Mouse (Mus musculus) layer of hippocampus, adult 9-11 months (tissue): ENCODE results near the gene Camk1d.
"Not testable (repeated sequence)": the region's sequence is repeated elsewhere in the genome, so short reads cannot be mapped to it uniquely, and the experiment has no call there.

ENCODE experiments used
- DNase-seq: peaks from one replicate; pipeline ENCODE4 v3.0.0; 2022

Camk1d gene

DNA sequence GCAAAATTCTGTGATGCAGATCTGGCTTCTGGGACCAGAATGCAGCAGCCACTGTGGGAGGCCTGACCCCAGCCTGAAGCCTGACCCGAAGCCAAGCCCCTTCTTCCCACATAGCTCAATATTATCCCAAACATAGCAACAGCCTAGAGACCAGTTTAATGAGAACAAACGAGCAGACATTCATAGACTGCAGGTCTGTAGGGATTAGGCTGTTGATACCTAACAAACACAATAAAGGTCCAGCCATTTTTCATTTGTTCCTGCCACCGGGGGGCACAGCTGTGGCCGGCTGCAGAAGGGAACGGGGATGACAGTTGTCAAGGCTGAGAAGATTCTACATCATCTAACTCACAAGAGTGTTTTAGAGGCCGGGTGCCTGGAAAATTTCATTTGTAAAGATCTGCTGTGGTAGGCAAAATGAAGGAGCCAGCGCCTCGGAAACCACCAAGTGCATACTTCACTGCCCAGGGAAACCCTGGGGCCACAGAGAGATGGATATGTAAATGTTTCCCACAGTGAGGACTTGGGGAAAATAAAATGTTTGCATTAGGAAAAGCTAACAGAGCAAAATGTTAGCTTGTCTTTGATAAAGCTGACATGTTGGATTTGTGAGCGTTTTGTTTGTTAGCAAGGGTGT, 399.7 kb downstream of the Camk1d start:
- DNase-seq, result no peak

DNA sequence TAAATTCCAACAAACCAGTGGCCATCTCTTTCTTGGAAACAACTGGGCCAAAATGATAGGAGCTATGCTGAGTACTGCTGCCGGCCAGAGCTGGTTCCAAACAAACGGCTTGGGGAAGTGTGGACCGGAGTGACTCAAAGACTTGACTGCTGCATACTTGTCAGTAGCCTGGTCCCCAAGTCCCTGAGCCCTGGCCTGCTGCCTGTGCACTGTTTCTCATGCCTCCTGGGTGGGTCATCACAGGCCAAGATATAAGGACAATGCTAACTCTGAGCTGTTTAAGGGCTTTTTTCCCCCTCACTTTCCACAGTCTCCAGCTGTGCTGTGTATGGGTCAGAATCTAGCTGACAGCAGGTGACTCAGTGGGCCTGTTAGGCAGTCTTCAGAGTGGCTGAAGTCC, 409.2 kb downstream of the Camk1d start:
- no peak for DNase-seq

DNA sequence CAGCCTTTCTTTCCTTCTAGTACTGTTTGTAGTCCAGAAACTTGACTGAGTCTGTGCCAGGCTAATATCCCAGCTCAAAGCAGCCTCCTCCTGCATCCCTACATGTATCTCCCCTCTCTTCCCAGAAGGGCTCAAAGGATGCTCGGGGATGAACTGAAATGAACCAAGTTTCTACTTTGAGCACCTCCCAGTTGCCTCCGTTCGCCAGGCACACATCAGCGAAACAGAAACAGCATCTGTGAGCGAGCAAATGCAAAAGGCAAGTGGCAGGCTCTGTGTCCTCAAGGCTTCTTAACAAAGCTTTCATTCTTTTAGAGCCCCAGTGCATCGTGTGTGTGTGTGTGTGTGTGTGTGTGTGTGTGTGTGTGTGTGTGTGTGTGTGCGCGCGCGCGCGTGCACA, 409.9 kb downstream of the Camk1d start:
- DNase-seq, result no peak

DNA sequence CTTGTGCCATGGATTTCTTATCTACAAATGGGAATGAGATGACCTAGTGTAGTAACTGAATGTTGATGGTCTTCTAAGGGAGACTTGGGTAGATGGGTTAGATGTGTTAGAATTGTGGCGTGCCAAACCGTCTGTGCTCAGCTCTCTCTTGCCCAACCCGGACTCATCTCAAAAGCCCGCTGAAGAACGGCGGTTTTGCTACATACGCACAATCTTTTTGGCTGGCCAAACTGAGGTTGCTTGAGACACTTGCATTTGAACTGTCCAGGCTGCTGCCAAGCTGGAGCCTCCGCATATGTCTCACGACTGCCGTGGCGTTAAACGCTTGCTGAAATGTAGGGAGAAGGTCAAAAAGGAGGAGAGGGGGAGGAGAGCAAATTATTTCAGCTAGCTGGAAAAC, 413.0 kb downstream of the Camk1d start:
- no peak for DNase-seq

DNA sequence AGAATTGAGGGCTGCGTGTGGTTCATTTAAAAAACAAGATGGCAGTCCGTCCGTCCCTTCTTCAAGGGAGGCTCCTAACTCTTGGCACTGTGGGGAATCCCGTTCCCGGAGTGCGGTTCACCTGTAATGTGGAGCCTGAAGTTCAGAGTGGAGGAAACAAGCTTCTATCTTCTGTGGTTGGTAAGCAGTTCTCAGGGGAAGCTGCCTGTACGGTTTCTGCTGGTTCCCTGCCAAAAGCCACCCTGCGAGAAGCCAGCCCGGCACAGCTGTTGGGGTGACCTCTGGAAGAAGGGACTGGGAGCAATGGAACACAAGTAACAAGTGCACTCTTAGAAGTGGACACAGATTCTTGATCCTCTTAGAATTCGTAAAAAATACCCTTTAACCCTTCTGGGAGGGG, 416.2 kb downstream of the Camk1d start:
- no peak for DNase-seq

DNA sequence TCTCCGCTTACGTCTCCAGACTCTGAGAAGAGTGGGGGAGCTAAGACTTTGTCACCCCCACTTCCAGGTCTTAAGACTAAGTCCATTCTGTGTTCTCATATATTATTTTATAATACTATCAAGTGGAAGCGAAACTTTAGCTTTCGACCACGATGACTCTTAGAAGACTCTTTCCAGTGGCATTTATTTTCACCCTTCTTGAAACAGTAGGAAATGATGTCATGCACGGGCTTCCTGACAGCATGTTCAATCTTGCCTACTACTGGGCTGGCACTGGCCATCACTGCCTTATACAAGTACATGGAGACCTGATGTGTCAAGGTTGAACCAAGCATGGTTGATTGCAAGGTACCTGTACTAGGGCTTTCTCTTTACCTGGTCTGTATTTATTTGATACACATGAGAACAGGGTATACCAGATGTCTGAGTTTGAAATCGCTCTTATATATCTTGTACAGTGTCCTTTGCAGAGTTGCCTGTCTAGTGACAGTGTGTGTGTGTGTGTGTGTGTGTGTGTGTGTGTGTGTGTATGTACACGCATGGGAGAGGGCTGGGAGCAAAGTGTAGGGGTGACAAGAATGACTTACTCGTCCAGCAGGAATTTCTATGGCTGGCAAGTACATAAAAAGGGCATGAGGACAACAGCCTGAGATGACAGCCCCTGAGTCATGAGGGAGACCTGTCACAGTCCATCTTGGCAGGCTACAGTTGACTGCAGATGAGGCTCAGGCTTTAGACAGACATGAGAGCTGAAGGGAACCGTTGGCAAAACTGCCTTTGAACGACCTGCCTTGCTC, 417.4 kb downstream of the Camk1d start:
- no peak for DNase-seq

DNA sequence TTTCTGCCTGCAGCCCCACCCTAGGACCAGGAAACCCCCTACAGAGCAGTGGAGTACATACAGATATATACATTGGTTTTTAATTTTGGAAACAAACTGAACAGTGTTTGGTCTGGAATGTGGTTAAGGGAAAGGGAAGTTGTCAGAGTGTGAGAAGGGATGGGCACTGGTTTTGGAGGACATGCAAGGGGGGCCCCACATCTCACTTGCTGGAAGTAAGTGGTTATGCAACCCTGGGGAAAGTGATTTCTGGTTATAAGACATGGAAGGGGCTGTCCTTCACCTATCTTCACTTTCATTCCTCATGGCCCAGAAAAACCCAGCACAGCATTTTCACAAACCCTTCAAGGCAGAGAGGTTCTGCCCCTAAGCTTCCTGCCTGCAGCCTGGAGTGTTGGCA, 419.2 kb downstream of the Camk1d start:
- no peak for DNase-seq

DNA sequence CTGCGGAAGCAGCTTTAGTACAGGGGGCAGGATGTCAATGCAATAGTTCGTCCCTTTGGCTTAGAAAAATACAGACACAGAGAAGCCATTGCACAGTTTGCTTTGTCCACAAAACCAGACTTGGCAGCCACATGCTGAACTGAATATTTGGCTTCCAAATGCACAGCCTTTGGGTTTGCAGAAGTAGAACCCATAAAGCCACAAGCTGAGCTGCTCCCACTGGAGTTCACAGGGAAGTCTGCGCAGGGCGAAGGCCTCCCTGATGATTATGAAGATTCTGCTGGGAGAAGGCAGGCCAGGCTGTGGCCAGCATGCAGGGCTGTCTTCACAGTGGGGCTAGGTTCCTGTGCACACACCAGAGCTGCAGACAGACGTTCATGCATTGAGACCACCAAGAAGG, 419.9 kb downstream of the Camk1d start:
- no peak for DNase-seq

DNA sequence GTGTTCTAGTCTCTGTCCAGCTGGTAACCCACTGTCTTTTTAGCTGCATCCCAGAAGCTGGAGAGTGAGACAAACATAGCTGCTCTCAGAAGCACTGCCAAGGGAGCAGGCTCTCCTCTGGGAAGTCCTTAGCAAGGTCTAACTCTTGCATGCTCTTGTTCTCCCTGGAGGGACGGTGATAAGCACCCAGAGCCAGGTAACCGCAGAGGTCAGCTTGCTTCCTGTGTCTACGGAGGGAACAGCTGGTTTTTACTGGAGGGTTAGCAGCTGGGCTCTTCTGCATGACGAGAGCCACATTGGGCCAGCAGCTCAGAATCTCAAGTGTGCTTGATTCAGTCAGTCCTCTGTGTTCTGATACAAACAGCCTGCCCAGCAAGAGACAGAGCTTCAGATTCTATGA, 425.7 kb downstream of the Camk1d start:
- DNase-seq, result no peak

DNA sequence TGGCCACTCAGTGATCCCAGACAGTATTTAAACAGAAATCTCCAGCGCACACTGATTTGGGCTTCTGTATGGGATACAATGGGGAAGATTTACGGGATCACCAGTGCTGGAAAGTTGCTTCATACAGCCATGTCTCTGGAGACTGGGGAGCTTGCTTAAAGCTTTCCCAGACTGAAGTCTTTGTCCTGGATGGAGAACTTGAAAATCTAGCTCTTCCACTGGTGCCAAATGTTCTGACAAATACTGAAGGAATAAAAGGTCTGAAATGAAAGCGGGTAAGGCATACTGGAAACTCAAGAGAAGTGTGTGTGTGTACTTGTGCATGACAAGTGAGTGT, 427.3 kb downstream of the Camk1d start:
- DNase-seq, result no peak

DNA sequence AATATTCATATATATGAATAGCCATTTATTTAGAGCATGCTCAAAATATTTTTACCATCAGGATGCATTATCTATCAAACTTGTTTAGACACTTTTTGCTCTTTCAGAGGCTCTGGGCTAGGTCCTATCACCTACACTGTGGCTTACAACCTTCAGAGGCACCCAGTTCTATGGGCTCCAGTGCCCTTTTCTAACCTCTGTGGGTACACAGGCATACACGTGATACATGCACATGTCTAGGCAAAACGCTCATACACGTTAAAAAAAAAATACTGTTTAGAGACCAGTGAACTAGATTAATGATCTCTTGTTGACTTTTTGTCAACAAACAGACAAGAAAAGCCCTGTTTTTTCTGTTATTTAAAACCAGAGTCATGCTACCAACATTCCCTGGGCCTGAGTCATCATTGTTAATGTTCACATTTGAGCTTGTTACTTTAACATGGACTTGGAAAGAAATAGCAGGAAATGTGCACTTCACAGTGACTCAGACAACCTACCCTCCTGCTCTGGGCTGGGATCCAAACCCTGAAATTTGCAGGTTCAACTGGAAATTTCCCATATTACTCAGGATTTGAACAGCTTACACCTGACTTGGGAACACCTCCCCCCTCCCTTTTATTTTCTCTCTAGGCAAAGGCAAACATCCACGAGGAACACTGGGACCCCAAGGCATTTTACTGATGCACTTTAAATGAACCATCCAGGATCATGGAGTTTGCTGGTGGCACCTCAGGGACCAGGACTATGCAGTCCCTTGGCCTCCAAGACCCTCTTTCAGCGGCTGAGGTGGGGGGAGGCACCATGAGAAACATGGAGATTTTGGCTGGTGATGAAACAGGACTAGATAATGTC, 427.9 kb downstream of the Camk1d start:
- DNase-seq, result no peak

DNA sequence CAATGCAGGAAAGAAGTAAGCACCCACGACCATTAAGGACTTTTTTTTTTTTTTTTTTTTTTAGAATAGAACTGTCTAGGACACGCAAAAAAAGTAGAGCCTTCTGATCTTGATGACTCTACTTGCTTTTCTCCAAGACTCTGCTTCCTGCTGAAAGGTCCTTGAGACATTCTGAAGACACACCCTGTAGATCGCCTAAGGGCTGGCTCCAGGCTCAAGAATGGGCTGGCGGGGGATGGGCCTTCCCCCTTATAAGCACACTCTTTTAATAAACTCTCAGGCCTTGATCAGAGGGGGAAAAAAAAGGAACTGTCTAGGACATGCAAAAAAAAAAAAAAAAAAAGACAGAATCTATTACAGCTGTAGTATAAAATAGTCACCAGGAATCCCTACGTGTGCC, 430.0 kb downstream of the Camk1d start:
- no peak for DNase-seq

DNA sequence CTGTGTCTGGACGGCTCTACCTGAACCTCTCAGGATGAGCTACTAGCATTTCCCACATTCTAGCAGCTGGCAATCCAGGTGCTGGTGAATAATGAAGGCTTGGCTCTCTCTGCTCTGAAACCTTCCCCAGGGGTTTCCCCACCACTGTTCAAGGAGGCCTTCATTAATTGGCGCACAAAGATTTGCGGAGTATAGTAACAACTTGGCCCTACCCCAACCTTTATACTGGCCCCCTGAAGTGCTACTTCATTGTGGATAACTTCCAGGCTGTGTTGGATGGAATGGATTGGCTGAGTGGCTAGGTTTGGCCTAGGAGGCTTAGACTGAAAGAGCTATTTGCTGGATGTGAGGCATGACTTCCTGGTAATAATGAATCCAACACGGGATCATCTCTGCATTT, 431.7 kb downstream of the Camk1d start:
- no peak for DNase-seq

DNA sequence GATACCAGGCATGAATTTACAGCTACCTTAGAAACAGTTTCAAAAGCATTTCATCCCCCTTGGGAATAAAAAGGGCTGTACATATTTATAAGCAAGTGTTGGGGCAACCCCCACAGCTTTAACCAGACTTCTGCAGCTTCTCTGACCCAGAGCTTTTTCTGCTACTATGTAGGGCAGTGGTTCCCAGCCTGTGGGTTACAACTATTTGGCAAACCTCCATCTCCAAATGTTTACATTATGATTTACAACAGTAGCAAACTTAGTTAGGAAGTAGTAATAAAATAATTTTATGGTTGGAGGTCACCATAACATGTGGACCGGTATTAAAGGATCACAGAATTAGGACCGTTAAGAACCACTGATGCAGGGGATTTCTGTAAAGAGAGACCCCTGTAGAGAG, 446.3 kb downstream of the Camk1d start:
- DNase-seq, result no peak

DNA sequence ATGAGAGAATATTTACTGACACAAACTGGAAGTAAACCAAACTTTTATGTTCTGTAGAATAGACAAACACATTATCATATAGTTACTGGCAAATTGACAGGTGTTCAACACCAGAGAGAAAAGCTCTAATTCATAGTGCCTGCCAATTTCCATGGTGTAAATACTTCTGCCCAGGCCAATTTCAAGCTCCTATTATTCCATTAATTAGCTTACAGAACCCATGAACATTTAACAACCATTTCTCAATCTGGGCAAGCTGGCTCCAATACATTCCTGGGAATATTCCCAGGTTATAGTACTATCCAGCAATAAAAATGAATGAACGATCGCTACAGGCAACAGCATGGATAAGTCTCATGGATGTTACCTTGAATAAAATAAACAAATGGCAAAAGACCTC, 452.0 kb downstream of the Camk1d start:
- peak; percentile 22 for DNase-seq

DNA sequence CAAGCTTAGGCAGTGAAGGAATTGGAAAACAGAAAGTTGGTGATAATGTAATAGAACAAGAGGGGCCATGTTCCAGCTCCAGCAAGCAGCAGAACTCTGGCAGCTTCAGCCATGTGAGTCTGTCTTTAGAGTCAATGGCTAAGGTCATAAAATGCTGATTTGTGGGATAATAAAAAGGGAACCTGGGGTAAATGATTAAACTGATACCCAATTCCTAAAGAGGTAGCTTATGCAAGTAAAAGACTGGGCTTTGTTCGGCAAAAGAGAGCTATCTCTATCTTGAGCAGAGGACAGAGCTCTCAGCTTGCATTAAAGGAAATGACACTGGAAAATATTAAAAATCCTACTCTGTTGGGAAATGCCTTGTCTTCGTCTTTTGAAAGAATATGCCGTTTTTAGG, 456.1 kb downstream of the Camk1d start:
- DNase-seq, result no peak

DNA sequence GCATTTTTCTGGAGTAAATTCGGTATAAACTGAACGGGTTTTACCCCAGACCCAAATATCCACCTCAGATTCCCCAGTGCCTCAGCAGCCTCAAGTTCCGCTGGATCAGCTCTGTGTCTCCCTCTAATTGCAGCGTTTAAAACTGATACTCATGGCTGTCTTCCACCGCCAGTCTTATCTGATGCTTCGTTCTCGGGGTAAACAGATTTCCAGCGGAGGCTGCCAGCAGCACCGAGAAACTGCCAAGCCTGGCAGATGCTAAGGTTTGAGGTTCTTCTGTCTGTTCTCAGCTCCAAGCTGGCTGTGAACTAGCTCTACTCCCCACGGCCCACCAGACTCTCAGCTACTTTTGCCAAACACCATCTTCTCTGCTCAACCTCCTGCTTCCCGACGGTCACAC, 464.3 kb downstream of the Camk1d start:
- peak; percentile 89 for DNase-seq

DNA sequence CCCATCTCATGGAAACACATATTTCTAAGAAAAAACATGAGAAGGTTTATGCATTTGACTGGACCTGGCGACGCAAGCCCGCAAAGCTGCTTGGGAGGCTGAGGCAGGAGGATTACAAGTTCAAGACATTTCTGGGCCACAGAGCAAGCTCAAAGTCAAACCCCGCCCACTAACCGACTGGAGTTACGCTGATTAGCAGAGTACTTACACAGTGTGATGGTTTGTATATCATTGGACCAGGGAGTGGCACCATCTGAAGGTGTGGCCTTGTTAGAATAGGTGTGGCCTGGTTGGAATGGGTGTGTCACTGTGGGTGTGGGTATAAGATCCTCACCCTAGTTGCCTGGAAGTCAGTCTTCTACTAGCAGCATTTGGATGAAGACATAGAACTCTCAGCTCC, 465.1 kb downstream of the Camk1d start:
- DNase-seq, result not testable (repeated sequence)
